Mouse (Mus musculus) hindbrain, embryonic 13.5 days (tissue): ENCODE data around the gene Slc25a39. TPM values are rescaled to one million over a fixed set of nuclear protein-coding genes. Genes with fewer than 3 reads are reported as not detected.
"Not testable (repeated sequence)": the region's sequence is repeated elsewhere in the genome, so short reads cannot be mapped to it uniquely, and the experiment has no call there.

Experiments used
- ATAC-seq: fragments of 200-750 bp; cut with Nextera tagmentation; 2 replicates; pipeline ENCODE4 v1.8.0; 2017; ENCODE audit warnings: moderate TSS enrichment; ENCODE audit not compliant: low FRiP score
- H3K27ac ChIP-seq: fragments of 300-500 bp; sonication (generic); 2 replicates; pipeline ENCODE4 v1.5.1; 2015; ENCODE audit warnings: inconsistent platforms, mild to moderate bottlenecking, moderate library complexity
- H3K27me3 ChIP-seq: fragments of 300-500 bp; sonication (generic); 2 replicates; pipeline ENCODE4 v1.6.1; 2015; ENCODE audit warnings: mild to moderate bottlenecking, inconsistent platforms
- H3K36me3 ChIP-seq: fragments of 300-500 bp; sonication (generic); 2 replicates; pipeline ENCODE4 v1.6.1; 2015; ENCODE audit warnings: mild to moderate bottlenecking, inconsistent platforms
- H3K4me1 ChIP-seq: fragments of 300-500 bp; sonication (generic); replicated peaks from 2 replicates; pipeline ENCODE4 v1.6.1; 2015; ENCODE audit warnings: inconsistent platforms
- H3K4me2 ChIP-seq: fragments of 300-500 bp; sonication (generic); 2 replicates; pipeline ENCODE4 v1.6.1; 2015; ENCODE audit warnings: inconsistent platforms, mild to moderate bottlenecking, moderate library complexity
- H3K4me3 ChIP-seq: fragments of 300-500 bp; sonication (generic); 2 replicates; pipeline ENCODE4 v1.5.1; 2015; ENCODE audit warnings: mild to moderate bottlenecking, inconsistent platforms
- H3K9ac ChIP-seq: fragments of 300-500 bp; sonication (generic); 2 replicates; pipeline ENCODE4 v1.6.1; 2015; ENCODE audit warnings: mild to moderate bottlenecking, inconsistent platforms
- H3K9me3 ChIP-seq: fragments of 300-500 bp; sonication (generic); 2 replicates; pipeline ENCODE4 v1.6.1; 2016; ENCODE audit warnings: inconsistent platforms
- WGBS: fragments of 180-500 bp; shearing (Covaris S2); methylation state at CpG from one replicate; pipeline ENCODE4 v1.1.7; 2015; 5-methylcytosine and 5-hydroxymethylcytosine counted together
- polyA plus RNA-seq: library from polyadenylated mRNA; unstranded; fragments of >200 nt; fragmentation: Nextera tagmentation; extraction: Ambion mirVana; gene quantifications from 2 replicates; pipeline ENCODE4 v1.2.1, GENCODE M21; 2015

Slc25a39 gene
- polyA plus RNA-seq, 1 experiment from 2014 or later, result 147 TPM

DNA sequence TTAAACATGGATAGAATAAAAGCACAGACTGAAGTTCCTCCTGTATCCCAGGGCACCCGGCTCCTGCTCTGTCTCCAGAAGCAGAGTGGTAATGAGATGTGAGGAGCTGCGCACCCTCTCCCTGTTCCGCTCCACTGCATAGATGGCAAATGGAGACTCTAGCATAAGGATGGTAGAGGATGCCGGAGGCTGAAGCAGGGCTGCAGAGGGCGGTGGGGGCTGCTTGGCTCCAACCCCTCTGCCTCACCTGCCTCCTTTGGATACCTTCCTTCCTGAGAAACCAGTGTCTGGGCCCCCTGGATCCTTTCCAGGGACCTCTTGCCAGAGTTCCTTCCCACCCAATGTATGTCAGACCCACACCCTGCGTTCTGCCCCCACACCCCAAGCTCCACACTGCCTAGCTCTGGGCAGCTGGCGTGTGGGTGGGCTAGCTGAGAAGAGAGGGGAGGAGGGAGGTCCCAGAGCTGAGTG lies 11.0 kb downstream of the Slc25a39 start:
- 63% methylated on average over 7 of the region's 7 CpGs for WGBS
- Histone ChIP-seq H3K36me3 (peaks cover 36% of the 10 kb centered on the region), H3K27ac (peak overlapping the region; percentile 98), H3K4me2 (peak overlapping the region; percentile 97), H3K9me3 (no peaks in the 10 kb centered on the region), H3K9ac (peak overlapping the region; percentile 94), H3K4me3 (peak overlapping the region; percentile 83), H3K27me3 (peaks cover 22% of the 10 kb centered on the region), H3K4me1 (peaks cover 79% of the 10 kb centered on the region)
- no peak for ATAC-seq

DNA sequence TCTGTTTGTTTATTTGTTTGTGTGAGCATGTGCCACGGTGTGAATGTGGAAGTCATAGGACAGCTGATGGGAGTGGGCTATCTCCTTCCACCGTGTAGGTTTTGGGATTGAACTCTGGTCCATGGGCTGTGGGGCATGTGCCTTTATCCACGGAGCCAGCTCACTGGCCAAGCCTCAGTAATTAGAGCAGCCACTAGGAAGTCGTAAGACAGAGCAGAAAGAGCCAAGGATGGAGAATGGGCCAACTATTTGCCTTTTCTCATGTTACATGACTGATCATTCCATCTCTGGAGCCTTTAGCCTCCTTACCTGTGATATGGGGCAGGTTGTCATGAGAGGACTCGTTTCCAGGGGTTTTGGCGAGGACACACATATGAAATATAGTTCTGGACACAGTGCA lies 11.5 kb downstream of the Slc25a39 start:
- peak overlapping the region; percentile 83 for H3K4me3 ChIP-seq
- 57% methylated on average over 6 of the region's 6 CpGs for WGBS
- peaks cover 22% of the 10 kb centered on the region for H3K27me3 ChIP-seq
- H3K4me1 ChIP-seq, result peaks cover 76% of the 10 kb centered on the region
- peak overlapping the region; percentile 94 for H3K9ac ChIP-seq
- H3K36me3 ChIP-seq, result peaks cover 32% of the 10 kb centered on the region
- H3K4me2 ChIP-seq, result peak overlapping the region; percentile 97
- H3K27ac ChIP-seq, result peak overlapping the region; percentile 98; the same call in 1 of the 2 replicates
- H3K9me3 ChIP-seq, result no peaks in the 10 kb centered on the region
- no peak for ATAC-seq

GRCm38 (mm10) chr11:102395250-102395649 lies 12.5 kb downstream of the Slc25a39 start:
- 5% methylated on average over 5 of the region's 5 CpGs for whole genome bisulfite sequencing
- Histone ChIP-seq H3K9ac (peak overlapping the region; percentile 94), H3K27ac (peak overlapping the region; percentile 98), H3K4me2 (peak overlapping the region; percentile 97), H3K9me3 (no peaks in the 10 kb centered on the region), H3K4me1 (peaks cover 70% of the 10 kb centered on the region), H3K36me3 (peaks cover 22% of the 10 kb centered on the region), H3K27me3 (peaks cover 16% of the 10 kb centered on the region), H3K4me3 (peak overlapping the region; percentile 83)
- ATAC-seq, result 0 out of 2 replicates have a peak, but pooled peaks have one; percentile 15

DNA sequence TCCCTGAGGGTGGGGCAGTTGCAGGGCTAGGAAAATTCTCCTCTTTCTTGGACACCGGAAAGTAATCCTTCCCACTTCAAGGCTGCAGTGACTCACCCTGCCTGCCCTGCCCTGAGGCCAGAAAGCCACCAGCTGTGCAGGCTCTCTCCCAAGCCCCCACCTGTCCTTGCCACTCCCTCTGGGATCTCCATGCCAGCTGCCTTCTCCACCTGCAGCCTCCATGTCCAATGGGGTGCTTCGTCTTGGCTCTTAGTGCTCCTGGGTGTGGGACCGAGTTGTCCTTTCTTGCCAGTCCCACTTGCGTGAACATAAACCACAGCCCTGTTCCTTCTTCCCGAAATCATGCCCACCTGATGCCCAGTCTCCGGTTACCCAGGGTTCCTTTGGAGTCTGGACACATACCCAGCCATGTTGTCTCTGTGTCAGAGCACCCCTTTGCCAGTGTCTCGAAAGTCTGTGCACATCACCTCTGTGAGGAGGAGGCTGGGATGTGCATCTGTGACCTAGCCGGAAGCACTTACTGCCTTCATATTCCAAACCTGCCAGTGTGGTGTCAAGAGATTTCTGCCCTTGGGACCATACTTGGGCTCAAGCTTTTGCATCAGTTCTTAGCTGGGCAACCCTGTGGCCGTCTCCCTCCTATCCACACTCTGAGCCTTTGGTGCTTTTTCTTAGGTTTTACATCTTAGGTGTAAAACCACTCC lies 13.2 kb downstream of the Slc25a39 start:
- peak overlapping the region; percentile 83 for H3K4me3 ChIP-seq
- H3K36me3 ChIP-seq, result peaks cover 16% of the 10 kb centered on the region
- no peak for ATAC-seq
- WGBS, result 70% methylated on average over 9 of the region's 9 CpGs
- H3K27me3 ChIP-seq, result peaks cover 12% of the 10 kb centered on the region
- peak overlapping the region; percentile 94 for H3K9ac ChIP-seq
- peak overlapping the region; percentile 98 for H3K27ac ChIP-seq
- H3K4me2 ChIP-seq, result peak overlapping the region; percentile 97
- H3K9me3 ChIP-seq, result no peaks in the 10 kb centered on the region
- H3K4me1 ChIP-seq, result peaks cover 64% of the 10 kb centered on the region

GRCm38 (mm10) chr11:102393719-102394420 lies 13.9 kb downstream of the Slc25a39 start:
- peak overlapping the region; percentile 83 for H3K4me3 ChIP-seq
- WGBS, result 6% methylated on average over 17 of the region's 17 CpGs
- peaks cover 6% of the 10 kb centered on the region; the same call in 1 of the 2 replicates for H3K27me3 ChIP-seq
- H3K4me2 ChIP-seq, result peak overlapping the region; percentile 97
- peak; percentile 64 for ATAC-seq
- H3K27ac ChIP-seq, result peak overlapping the region; percentile 98
- H3K9ac ChIP-seq, result peak overlapping the region; percentile 94
- peaks cover 57% of the 10 kb centered on the region for H3K4me1 ChIP-seq
- peaks cover 9% of the 10 kb centered on the region for H3K36me3 ChIP-seq
- no peaks in the 10 kb centered on the region for H3K9me3 ChIP-seq

- Histone ChIP-seq H3K27ac (peak within 1 kb of the TSS; percentile 98), H3K9me3 (no peaks in the 10 kb centered on the region), H3K4me1 (peaks cover 52% of the 10 kb centered on the region), H3K36me3 (peaks cover 4% of the 10 kb centered on the region), H3K27me3 (peaks cover 4% of the 10 kb centered on the region; the same call in 1 of the 2 replicates), H3K4me2 (peak within 1 kb of the TSS; percentile 97), H3K4me3 (peak within 1 kb of the TSS; percentile 83), H3K9ac (peak within 1 kb of the TSS; percentile 94)
- ATAC-seq, result peak; percentile 87
- WGBS, result under 1% methylated on average over 34 of the region's 34 CpGs
Observed at GRCm38 (mm10) chr11:102393238-102393634, 14.5 kb downstream of the Slc25a39 start, which contains the start of gene Rundc3a. Gene Rundc3a, plus strand, starts transcription at chr11:102393403.

- no peaks in the 10 kb centered on the region for H3K36me3 ChIP-seq
- peak overlapping the region; percentile 94 for H3K9ac ChIP-seq
- peaks cover 46% of the 10 kb centered on the region for H3K4me1 ChIP-seq
- H3K27ac ChIP-seq, result peak overlapping the region; percentile 98
- no peaks in the 10 kb centered on the region for H3K27me3 ChIP-seq
- peak; percentile 36 for ATAC-seq
- 24% methylated on average over 15 of the region's 15 CpGs for WGBS
- H3K4me2 ChIP-seq, result peak overlapping the region; percentile 97
- no peaks in the 10 kb centered on the region for H3K9me3 ChIP-seq
- H3K4me3 ChIP-seq, result peak overlapping the region; percentile 83
Observed at GRCm38 (mm10) chr11:102392441-102393237, 15.1 kb downstream of the Slc25a39 start.

DNA sequence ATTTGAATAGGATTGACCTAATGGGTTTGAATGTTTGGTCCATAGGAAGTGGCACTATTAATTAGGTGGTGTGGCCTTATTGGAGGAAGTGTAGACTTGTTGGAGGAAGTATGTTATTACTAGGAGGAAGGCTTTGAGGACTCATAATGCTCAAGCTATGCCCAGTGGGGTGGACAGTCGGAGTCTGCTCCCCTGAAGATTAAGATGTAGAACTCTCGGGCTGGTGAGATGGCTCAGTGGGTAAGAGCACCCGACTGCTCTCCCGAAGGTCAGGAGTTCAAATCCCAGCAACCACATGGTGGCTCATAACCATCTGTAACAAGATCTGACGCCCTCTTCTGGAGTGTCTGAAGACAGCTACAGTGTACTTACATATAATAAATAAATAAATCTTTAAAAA lies 18.3 kb downstream of the Slc25a39 start:
- H3K9ac ChIP-seq, H3K9me3 ChIP-seq, H3K27ac ChIP-seq, ATAC-seq, H3K4me2 ChIP-seq, H3K36me3 ChIP-seq, H3K27me3 ChIP-seq, H3K4me3 ChIP-seq: not testable (repeated sequence)
- H3K4me1 ChIP-seq, result peaks cover 14% of the 10 kb centered on the region
- 91% methylated on average over 4 of the region's 5 CpGs for WGBS

GRCm38 (mm10) chr11:102386121-102386520 lies 21.6 kb downstream of the Slc25a39 start:
- H3K4me2 ChIP-seq, result no peak overlapping the region
- H3K27me3 ChIP-seq, result 0 out of 2 replicates have a peak, but pooled peaks cover 6% of the 10 kb centered on the region
- no peak for ATAC-seq
- H3K9ac ChIP-seq, result no peak overlapping the region
- no peaks in the 10 kb centered on the region for H3K9me3 ChIP-seq
- no peak overlapping the region for H3K4me3 ChIP-seq
- no peak overlapping the region for H3K27ac ChIP-seq
- H3K4me1 ChIP-seq, result 0 out of 2 replicates have a peak, but pooled peaks cover 4% of the 10 kb centered on the region
- no peaks in the 10 kb centered on the region for H3K36me3 ChIP-seq
- 74% methylated on average over 5 of the region's 5 CpGs for WGBS

DNA sequence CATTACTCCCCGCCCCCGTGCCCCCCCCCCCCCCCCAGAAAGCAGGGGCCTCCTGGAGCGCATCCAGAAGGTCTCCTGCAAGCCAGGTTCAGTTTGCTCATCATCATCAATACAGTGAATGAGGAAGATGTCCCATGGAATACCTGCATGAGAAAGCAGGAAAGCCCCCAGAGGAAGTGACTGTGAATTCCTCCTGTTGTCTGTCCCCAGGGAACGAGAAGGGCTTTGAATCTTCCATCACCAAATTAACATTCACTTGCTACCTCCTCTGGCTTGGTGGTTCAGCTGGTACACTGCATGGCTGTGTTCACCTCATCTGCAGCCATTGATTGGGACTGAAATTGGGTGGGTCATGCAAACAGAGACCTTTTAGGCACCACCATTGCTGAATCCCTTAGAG lies 22.7 kb downstream of the Slc25a39 start:
- 0 out of 2 replicates have a peak, but pooled peaks cover 6% of the 10 kb centered on the region for H3K27me3 ChIP-seq
- H3K27ac ChIP-seq, result no peak overlapping the region
- no peak overlapping the region for H3K9ac ChIP-seq
- WGBS, result 50% methylated on average over 4 of the region's 4 CpGs
- no peak overlapping the region for H3K4me2 ChIP-seq
- no peak overlapping the region for H3K4me3 ChIP-seq
- 0 out of 2 replicates have a peak, but pooled peaks cover 4% of the 10 kb centered on the region for H3K4me1 ChIP-seq
- no peak for ATAC-seq
- H3K9me3 ChIP-seq, result no peaks in the 10 kb centered on the region
- H3K36me3 ChIP-seq, result no peaks in the 10 kb centered on the region

DNA sequence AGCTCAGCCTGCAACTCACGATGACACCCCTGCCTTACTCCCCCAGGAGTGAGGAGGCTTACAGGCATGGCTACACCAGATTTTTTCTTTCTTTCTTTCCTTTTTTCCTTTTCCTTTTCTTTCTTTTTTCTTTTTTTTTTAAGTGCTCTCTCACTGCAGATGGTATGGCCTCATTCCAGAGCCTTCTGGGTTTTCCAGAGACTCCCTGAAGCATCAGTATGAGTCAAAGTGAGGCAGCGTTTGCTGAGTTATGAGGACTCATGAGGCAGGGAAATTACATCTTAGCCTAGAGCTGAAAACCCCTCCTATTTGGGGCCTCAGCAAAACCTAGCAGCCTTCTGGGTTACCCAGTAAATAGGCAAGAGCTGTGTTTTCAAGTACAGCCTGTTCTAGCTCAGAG lies 23.3 kb downstream of the Slc25a39 start:
- Histone ChIP-seq H3K27me3 (0 out of 2 replicates have a peak, but pooled peaks cover 6% of the 10 kb centered on the region), H3K27ac (no peak overlapping the region), H3K9ac (no peak overlapping the region), H3K4me2 (no peak overlapping the region), H3K9me3 (no peaks in the 10 kb centered on the region), H3K36me3 (no peaks in the 10 kb centered on the region), H3K4me1 (0 out of 2 replicates have a peak, but pooled peaks cover 4% of the 10 kb centered on the region), H3K4me3 (no peak overlapping the region)
- no peak for ATAC-seq
- 83% methylated on average over 2 of the region's 2 CpGs for WGBS
